Mouse (Mus musculus): Measurements from ENCODE around the gene Stag3. TPM values are rescaled to one million over a fixed set of nuclear protein-coding genes. Genes with fewer than 3 reads are reported as not detected.

Stag3 gene
- polyA plus RNA-seq, 1 experiment from 2014 or later, result 2.4 TPM

DNA sequence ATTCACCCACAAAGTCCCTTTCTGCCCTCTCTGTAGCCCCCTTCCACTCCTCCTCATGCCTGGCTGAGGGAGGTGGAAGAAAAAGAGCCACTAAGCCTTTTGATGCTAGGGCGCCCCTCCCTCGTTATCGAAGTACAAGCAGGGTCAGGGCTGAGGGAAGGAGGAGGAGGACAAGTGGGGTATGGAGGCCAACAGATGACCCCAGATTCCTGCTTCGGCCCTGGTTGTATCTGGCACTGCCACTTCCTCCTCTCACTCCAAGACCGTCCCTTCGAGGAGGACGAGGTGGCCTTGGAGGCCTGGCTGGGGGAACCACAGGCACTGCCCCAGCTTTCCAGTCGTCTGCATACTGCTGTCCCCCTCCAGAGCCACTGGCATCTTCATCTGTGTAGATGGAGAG is 5.9 kb upstream of the Stag3 start:
- H3K9me3 ChIP-seq (replicated peaks), result no peaks in the 10 kb centered on the region
- H3K4me2 ChIP-seq, result no peak overlapping the region
- peaks cover 11% of the 10 kb centered on the region; the same call in 1 of the 2 replicates for H3K27me3 ChIP-seq
- WGBS, result 55% methylated on average over 8 of the region's 8 CpGs
- H3K27ac ChIP-seq, result no peak overlapping the region
- H3K4me1 ChIP-seq, result peaks cover 64% of the 10 kb centered on the region
- H3K4me3 ChIP-seq, result no peak overlapping the region
- H3K9ac ChIP-seq, result no peak overlapping the region
- no peak for ATAC-seq
- peaks cover 40% of the 10 kb centered on the region for H3K36me3 ChIP-seq (ENCODE audit: poor library complexity, severe bottlenecking)

DNA sequence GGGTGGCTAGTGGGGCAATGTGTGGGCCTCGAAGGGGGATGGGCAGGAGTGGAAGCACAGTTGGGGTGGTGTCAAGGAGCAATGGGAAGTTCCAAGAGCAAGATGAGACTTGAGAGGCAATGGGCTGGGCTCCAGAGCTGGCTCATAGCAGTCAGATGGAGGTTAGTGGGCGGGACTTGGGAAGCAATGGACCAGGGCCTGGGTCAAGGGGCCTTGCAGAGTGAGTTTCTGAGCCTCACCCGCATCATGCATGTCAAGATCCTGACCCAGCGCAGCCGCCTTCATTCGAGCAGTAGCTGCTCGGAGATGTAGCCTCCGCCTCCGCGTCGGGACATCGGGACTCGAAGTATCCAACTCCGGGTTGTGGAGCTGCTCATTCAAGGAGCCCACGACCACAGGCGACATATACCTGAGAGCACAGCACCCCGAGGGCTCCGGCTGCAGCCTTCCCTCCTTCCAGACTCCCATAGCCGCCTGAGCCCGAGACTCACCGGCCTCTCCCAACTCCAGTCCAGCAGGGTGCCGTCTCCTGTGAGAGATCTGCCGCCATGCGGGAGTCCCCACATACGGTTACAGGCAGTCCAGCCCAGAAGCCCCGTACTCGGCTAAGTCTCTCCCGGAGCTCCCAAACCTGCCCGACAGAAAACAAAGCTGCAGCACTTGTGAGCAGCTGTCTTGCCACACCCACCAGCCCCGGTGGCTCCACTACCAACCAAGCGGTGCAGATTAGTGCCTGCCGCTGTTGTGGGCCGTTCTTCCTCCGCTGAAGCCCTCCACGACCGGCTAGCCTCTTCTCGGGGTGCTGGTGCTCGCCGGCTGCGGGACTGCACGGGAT is 4.6 kb upstream of the Stag3 start:
- Histone ChIP-seq H3K4me2 (peak overlapping the region; percentile 82), H3K9me3 (replicated peaks) (peaks cover 1% of the 10 kb centered on the region; the same call in 1 of the 2 replicates), H3K4me3 (peak overlapping the region; percentile 43), H3K4me1 (peaks cover 64% of the 10 kb centered on the region), H3K27ac (peak overlapping the region; percentile 31; the same call in 1 of the 2 replicates), H3K27me3 (peaks cover 11% of the 10 kb centered on the region; the same call in 1 of the 2 replicates), H3K9ac (peak overlapping the region; percentile 75), H3K36me3 (ENCODE audit: poor library complexity, severe bottlenecking) (peaks cover 40% of the 10 kb centered on the region)
- ATAC-seq, result no peak
- 7% methylated on average over 41 of the region's 41 CpGs for WGBS

DNA sequence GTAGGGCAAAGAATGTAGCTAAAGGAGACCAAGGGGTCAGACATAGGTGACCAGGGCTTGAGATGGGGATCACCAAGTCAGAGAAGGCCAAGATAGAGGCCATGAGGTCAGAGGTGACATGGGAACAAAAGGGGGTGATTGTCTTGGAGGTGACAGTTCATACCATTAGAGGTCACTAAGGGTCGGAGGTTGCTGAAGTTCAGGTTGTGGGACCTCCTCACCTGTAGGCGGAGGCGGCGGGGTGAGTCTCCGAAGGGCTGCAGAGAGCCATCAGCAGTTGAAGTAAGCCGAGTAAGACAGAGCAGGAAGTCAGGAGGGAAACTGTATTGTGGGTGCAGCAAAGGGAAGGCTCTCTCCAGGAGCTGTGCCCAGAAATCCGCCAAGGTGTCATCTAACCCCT is 2.0 kb upstream of the Stag3 start:
- Histone ChIP-seq H3K27me3 (no peaks in the 10 kb centered on the region), H3K27ac (no peak overlapping the region), H3K4me3 (peak overlapping the region; percentile 81), H3K9me3 (replicated peaks) (peaks cover 8% of the 10 kb centered on the region; the same call in 1 of the 2 replicates), H3K9ac (peak overlapping the region; percentile 94), H3K36me3 (ENCODE audit: poor library complexity, severe bottlenecking) (peaks cover 40% of the 10 kb centered on the region), H3K4me2 (peak overlapping the region; percentile 82), H3K4me1 (peaks cover 52% of the 10 kb centered on the region)
- ATAC-seq, result no peak
- WGBS, result 88% methylated on average over 7 of the region's 7 CpGs

GRCm38 (mm10) chr5:138280425-138280768 is 357 bp downstream of the Stag3 start:
- H3K4me3 ChIP-seq, result peak overlapping the region; percentile 81
- H3K9me3 ChIP-seq (replicated peaks), result peaks cover 8% of the 10 kb centered on the region; the same call in 1 of the 2 replicates
- peak overlapping the region; percentile 82 for H3K4me2 ChIP-seq
- no peak for ATAC-seq
- H3K27me3 ChIP-seq, result no peaks in the 10 kb centered on the region
- no peak overlapping the region for H3K9ac ChIP-seq
- H3K4me1 ChIP-seq, result peaks cover 38% of the 10 kb centered on the region
- WGBS, result 26% methylated on average over 26 of the region's 26 CpGs
- H3K36me3 ChIP-seq (ENCODE audit: poor library complexity, severe bottlenecking), result peaks cover 27% of the 10 kb centered on the region
- no peak overlapping the region for H3K27ac ChIP-seq

GRCm38 (mm10) chr5:138280829-138281228 is 789 bp downstream of the Stag3 start:
- Histone ChIP-seq H3K27me3 (no peaks in the 10 kb centered on the region), H3K36me3 (ENCODE audit: poor library complexity, severe bottlenecking) (peaks cover 23% of the 10 kb centered on the region), H3K9ac (no peak overlapping the region), H3K4me2 (no peak overlapping the region), H3K4me1 (peaks cover 34% of the 10 kb centered on the region), H3K4me3 (no peak overlapping the region), H3K27ac (no peak overlapping the region), H3K9me3 (replicated peaks) (peaks cover 8% of the 10 kb centered on the region; the same call in 1 of the 2 replicates)
- no peak for ATAC-seq
- 91% methylated on average over 15 of the region's 15 CpGs for WGBS

- Histone ChIP-seq H3K27ac (no peak overlapping the region), H3K36me3 (ENCODE audit: poor library complexity, severe bottlenecking) (peaks cover 13% of the 10 kb centered on the region), H3K4me3 (no peak overlapping the region), H3K9ac (no peak overlapping the region), H3K27me3 (no peaks in the 10 kb centered on the region), H3K4me2 (no peak overlapping the region), H3K9me3 (replicated peaks) (peaks cover 8% of the 10 kb centered on the region; the same call in 1 of the 2 replicates), H3K4me1 (peaks cover 24% of the 10 kb centered on the region)
- WGBS, result 84% methylated on average over 2 of the region's 2 CpGs
- ATAC-seq, result no peak
Measured at GRCm38 (mm10) chr5:138281798-138282197, 1.8 kb downstream of the Stag3 start.

DNA sequence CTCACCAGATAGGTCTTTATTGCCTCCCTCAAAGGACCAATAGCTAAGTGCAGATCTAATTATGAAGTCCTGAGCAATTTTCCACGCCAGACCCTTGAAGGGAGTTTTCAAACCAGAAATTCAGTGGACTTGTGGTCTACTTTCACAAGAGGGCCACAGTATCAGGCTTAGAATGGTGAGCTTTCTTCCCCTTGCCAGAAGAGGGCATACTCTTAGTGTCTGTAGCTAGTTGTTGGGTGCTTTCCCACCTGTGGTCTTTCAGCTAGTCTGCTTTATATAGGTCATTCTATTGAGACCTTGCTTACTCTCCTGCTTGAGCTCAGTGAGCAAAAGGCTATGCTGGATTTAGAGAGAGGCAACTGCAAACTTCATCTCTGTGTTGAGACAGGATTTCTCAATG is 3.5 kb downstream of the Stag3 start:
- Histone ChIP-seq H3K4me1 (peaks cover 7% of the 10 kb centered on the region), H3K9ac (no peak overlapping the region), H3K4me2 (no peak overlapping the region), H3K36me3 (ENCODE audit: poor library complexity, severe bottlenecking) (no peaks in the 10 kb centered on the region), H3K27me3 (no peaks in the 10 kb centered on the region), H3K4me3 (no peak overlapping the region), H3K27ac (no peak overlapping the region), H3K9me3 (replicated peaks) (peaks cover 8% of the 10 kb centered on the region; the same call in 1 of the 2 replicates)
- 65% methylated on average over 1 of the region's 1 CpGs for WGBS
- no peak for ATAC-seq

DNA sequence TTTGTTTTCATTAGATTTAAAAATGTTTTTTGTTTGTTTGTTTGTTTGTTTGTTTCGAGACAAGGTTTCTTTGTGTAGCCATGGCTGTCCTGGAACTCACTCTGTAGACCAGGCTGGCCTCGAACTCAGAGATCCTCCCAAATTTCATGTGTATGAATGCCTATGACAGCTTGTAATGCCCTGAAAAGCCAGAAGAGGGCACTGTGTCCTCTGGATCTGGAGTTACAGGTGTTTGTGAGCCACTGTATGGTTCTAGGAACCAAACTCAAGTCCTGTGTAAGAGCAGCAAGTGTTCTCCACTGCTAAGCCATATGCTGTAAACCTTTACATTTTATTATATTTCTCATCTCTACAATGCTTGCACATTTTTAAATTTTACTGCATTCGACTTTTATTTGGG is 7.8 kb downstream of the Stag3 start:
- 71% methylated on average over 3 of the region's 3 CpGs for WGBS

GRCm38 (mm10) chr5:138291638-138292037 is 11.6 kb downstream of the Stag3 start:
- H3K27ac ChIP-seq, result no peak overlapping the region
- no peak overlapping the region for H3K4me3 ChIP-seq
- no peak overlapping the region for H3K4me2 ChIP-seq
- no peak for ATAC-seq
- no peaks in the 10 kb centered on the region for H3K4me1 ChIP-seq
- WGBS, result 86% methylated on average over 1 of the region's 1 CpGs
- no peaks in the 10 kb centered on the region for H3K27me3 ChIP-seq
- H3K9me3 ChIP-seq (replicated peaks), result no peaks in the 10 kb centered on the region
- H3K9ac ChIP-seq, result no peak overlapping the region
- H3K36me3 ChIP-seq (ENCODE audit: poor library complexity, severe bottlenecking), result no peaks in the 10 kb centered on the region

More for the DNA sequence above, 7.8 kb downstream of the Stag3 start:
- Histone ChIP-seq H3K27me3 (no peaks in the 10 kb centered on the region), H3K4me2 (no peak overlapping the region), H3K4me3 (no peak overlapping the region), H3K36me3 (ENCODE audit: poor library complexity, severe bottlenecking) (no peaks in the 10 kb centered on the region), H3K9ac (no peak overlapping the region), H3K9me3 (replicated peaks) (no peaks in the 10 kb centered on the region), H3K27ac (no peak overlapping the region), H3K4me1 (no peaks in the 10 kb centered on the region)
- ATAC-seq, result no peak

DNA sequence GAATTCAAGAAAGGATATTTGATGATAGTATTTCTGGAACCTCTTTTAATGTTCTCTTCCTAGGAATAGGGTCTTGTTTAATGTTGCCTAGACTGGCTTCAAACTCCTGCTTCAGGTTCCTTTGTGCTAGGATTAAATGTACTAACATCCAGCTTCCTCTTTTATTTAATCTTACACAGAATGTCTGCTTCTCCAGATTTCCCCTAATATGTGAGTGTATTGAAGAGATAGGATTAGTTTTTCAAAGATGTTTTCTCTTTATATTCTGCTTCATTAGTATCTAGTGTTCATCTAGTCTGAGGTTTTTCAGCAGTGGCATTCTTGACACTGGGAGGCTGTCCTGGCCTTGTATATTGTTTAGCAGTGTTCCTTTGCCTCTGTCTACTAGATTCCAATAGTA is 14.1 kb downstream of the Stag3 start:
- Histone ChIP-seq H3K4me2 (no peak overlapping the region), H3K27ac (no peak overlapping the region), H3K36me3 (ENCODE audit: poor library complexity, severe bottlenecking) (no peaks in the 10 kb centered on the region), H3K27me3 (no peaks in the 10 kb centered on the region), H3K9me3 (replicated peaks) (no peaks in the 10 kb centered on the region), H3K4me3 (no peak overlapping the region), H3K9ac (no peak overlapping the region), H3K4me1 (no peaks in the 10 kb centered on the region)
- no peak for ATAC-seq

DNA sequence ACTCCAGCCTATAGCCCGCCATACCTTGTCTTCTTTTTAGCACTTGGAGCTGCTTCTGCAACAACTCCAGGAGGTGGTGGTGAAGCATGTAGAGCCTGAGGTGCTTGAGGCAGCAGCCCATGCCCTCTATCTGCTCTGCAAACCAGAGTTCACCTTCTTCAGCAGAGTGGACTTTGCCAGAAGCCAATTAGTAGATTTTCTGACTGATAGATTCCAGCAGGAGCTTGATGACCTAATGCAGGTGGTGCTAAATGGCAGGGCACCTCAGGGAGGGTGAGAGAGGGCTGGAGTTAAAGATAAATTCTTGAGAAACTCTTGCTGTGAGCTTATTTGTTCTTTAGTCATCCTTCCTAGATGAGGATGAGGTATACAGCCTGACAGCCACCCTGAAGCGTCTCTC is 19.6 kb downstream of the Stag3 start:
- H3K9ac ChIP-seq, result no peak overlapping the region
- H3K27ac ChIP-seq, result no peak overlapping the region
- no peaks in the 10 kb centered on the region for H3K4me1 ChIP-seq
- ATAC-seq, result no peak
- 89% methylated on average over 2 of the region's 2 CpGs for WGBS
- no peak overlapping the region for H3K4me2 ChIP-seq
- H3K4me3 ChIP-seq, result no peak overlapping the region
- H3K9me3 ChIP-seq (replicated peaks), result no peaks in the 10 kb centered on the region
- no peaks in the 10 kb centered on the region for H3K36me3 ChIP-seq (ENCODE audit: poor library complexity, severe bottlenecking)
- H3K27me3 ChIP-seq, result no peaks in the 10 kb centered on the region

GRCm38 (mm10) chr5:138312795-138313194 is 32.8 kb downstream of the Stag3 start:
- Histone ChIP-seq H3K4me1 (no peaks in the 10 kb centered on the region), H3K27me3 (no peaks in the 10 kb centered on the region), H3K36me3 (ENCODE audit: poor library complexity, severe bottlenecking) (no peaks in the 10 kb centered on the region), H3K4me2 (no peak overlapping the region), H3K9ac (no peak overlapping the region), H3K4me3 (no peak overlapping the region), H3K9me3 (replicated peaks) (no peaks in the 10 kb centered on the region), H3K27ac (no peak overlapping the region)
- 89% methylated on average over 3 of the region's 3 CpGs for WGBS
- ATAC-seq, result no peak

- ATAC-seq, result no peak
Measured at GRCm38 (mm10) chr5:138341661-138342060, 61.6 kb downstream of the Stag3 start, which contains the start of gene Pvrig. Pvrig (plus strand) TSS chr5:138341961.

More at GRCm38 (mm10) chr5:138341661-138342060, 61.6 kb downstream of the Stag3 start, which contains the start of gene Pvrig:
- Histone ChIP-seq H3K4me3 (no peak within 1 kb of the TSS), H3K9me3 (replicated peaks) (no peaks in the 10 kb centered on the region), H3K4me2 (no peak within 1 kb of the TSS), H3K36me3 (ENCODE audit: poor library complexity, severe bottlenecking) (no peaks in the 10 kb centered on the region), H3K4me1 (no peaks in the 10 kb centered on the region), H3K9ac (no peak within 1 kb of the TSS), H3K27ac (no peak within 1 kb of the TSS), H3K27me3 (no peaks in the 10 kb centered on the region)
- WGBS, result 81% methylated on average over 2 of the region's 2 CpGs

All from forebrain, embryonic 13.5 days (tissue).